8 mouse cellular contexts compared by ENCODE assay signal in the genomic region with DNA sequence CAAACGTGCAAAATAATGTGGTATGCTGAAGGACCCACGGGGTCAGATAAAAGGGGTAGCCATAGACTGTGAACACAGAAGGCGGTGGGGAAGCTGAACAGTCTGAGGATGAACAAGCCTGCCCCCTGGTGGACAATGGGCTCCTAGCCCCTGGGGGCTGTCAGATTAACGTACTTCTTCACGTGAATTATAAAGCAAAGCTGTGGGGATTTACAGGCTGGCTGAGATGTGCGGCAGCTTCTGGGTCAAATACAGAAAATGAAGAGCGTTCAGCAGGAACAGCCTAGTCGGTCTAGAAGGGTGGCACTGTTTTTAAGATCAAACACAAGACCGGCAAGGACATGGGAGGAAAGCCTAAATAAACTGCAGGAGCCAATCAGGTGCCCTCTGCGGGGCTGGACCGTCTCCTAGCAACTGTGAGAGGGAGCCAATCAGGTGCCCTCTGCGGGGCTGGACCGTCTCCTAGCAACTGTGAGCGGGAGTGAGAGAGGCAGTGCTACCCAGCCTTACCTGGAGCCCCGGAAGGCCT. TPM values are rescaled to one million over a fixed set of nuclear protein-coding genes. Genes with fewer than 3 reads are reported as not detected.
A peak's percentile ranks its signal among the peaks of the same experiment; 100 is the strongest.
DNase-seq lines count a peak whose midpoint lies in the region; ATAC-seq and TF ChIP-seq lines count a peak whose summit lies in the region.

No protein-coding gene starts in this region.

- peaks cover 8% of the 10 kb centered on the region for H3K9me3 ChIP-seq in intestine, embryonic 14.5 days (ENCODE audit: control insufficient read depth, low read length)

- no peaks in the 10 kb centered on the region for H3K27me3 ChIP-seq in intestine, embryonic 14.5 days (replicated peaks; ENCODE audit: control insufficient read depth, insufficient read depth, low read length)

- H3K9ac ChIP-seq in intestine, embryonic 14.5 days (ENCODE audit: low read length), result no peak overlapping the region

- DNase-seq in urinary bladder, postnatal 14 days (ENCODE audit: low spot score), result peak; percentile 57
- no peak for DNase-seq in urinary bladder, postnatal 10 days (ENCODE audit: low spot score)
- peak; percentile 68 to 71 for DNase-seq in cerebellum, postnatal 4 days (ENCODE audit: low spot score in 2 of 2)
- DNase-seq in gastrocnemius, adult 2 months, result peak; percentile 59
- peak; percentile 76 for DNase-seq in intestine, embryonic 14.5 days (ENCODE audit: low spot score)
- peak; percentile 61 to 81 for DNase-seq in left cerebral cortex, adult 8-10 months (ENCODE audit: low spot score in 2 of 2)
- DNase-seq in spleen, postnatal 10 days (ENCODE audit: low spot score in 2 of 2), result peak; percentile 34 to 66

- ATAC-seq in intestine, embryonic 14.5 days (replicated peaks; ENCODE audit: low FRiP score, low TSS enrichment, low read depth), result 0 out of 2 replicates have a peak, but pooled peaks have one; percentile 60
- 0 out of 2 replicates have a peak, but pooled peaks have one; percentile 47 for ATAC-seq in megakaryocyte-erythroid progenitor cell, adult 5-6 weeks (replicated peaks; ENCODE audit: low FRiP score, low TSS enrichment, poor library complexity, severe bottlenecking)

- H3K27ac ChIP-seq in gastrocnemius, adult 2 months, result no peak overlapping the region
- no peak overlapping the region for H3K27ac ChIP-seq in intestine, embryonic 14.5 days (ENCODE audit: low read depth)

- TF ChIP-seq CTCF in gastrocnemius, adult 2 months (IDR thresholded peaks at IDR 0.05), result peak; percentile 84

- H3K4me1 ChIP-seq in intestine, embryonic 14.5 days (replicated peaks; ENCODE audit: control insufficient read depth, insufficient read depth, low read length), result no peaks in the 10 kb centered on the region

- no peak overlapping the region for H3K4me3 ChIP-seq in gastrocnemius, adult 2 months
- no peak overlapping the region for H3K4me3 ChIP-seq in intestine, embryonic 14.5 days (ENCODE audit: low read depth, low read length)

- H3K36me3 ChIP-seq in intestine, embryonic 14.5 days (ENCODE audit: control insufficient read depth, insufficient read depth, low read length), result peaks cover 7% of the 10 kb centered on the region; the same call in 1 of the 2 replicates

- no peak overlapping the region for H3K4me2 ChIP-seq in intestine, embryonic 14.5 days (ENCODE audit: low read length)

- intact Hi-C loops in gastrocnemius, adult 2 months (cut with DNase I), result no loop called here

- 24% methylated on average over 15 of the region's 15 CpGs for WGBS in intestine, embryonic 14.5 days

RNA-seq across cellular contexts. Expression of gene Zfp169, which starts 15.5 kb away (rescaled TPM):
- 1 to 10 TPM; 3.6 to 3.7 TPM for total RNA-seq in gastrocnemius, adult 2 months (2021)
- 6.2 and 6.6 TPM in 2 replicates for polyA plus RNA-seq in intestine, embryonic 14.5 days (2014; fragmentation: Nextera tagmentation; extraction: Ambion mirVana)
- 10 to 100 TPM; 23.0 to 26.4 (median 24.7) TPM for total RNA-seq in left cerebral cortex, adult 8-10 months (2022)
- 11.6 and 16.1 TPM in 2 replicates for total RNA-seq in megakaryocyte-erythroid progenitor cell, adult 5-6 weeks (2014; fragmentation: Nextera tagmentation)
- total RNA-seq in megakaryocyte-erythroid progenitor cell, adult 5-6 weeks (2017), result 3.5 and 12.6 TPM in 2 replicates

RNA-seq across cellular contexts. Expression of gene A830005F24Rik, which starts 15.6 kb away (rescaled TPM):
- total RNA-seq in gastrocnemius, adult 2 months (2021), result under 1 TPM in 1 of 2 experiments, not detected in 1; 0.31 TPM
- polyA plus RNA-seq in intestine, embryonic 14.5 days (2014; fragmentation: Nextera tagmentation; extraction: Ambion mirVana), result 0.79 and 1.1 TPM in 2 replicates
- total RNA-seq in left cerebral cortex, adult 8-10 months (2022), result 1 to 10 TPM; 1.6 to 2.5 (median 1.9) TPM
- not detected in 2 replicates for total RNA-seq in megakaryocyte-erythroid progenitor cell, adult 5-6 weeks (2014; fragmentation: Nextera tagmentation)
- 3.8 TPM in 1 of 2 replicates, not detected in the other for total RNA-seq in megakaryocyte-erythroid progenitor cell, adult 5-6 weeks (2017)
